Mouse (Mus musculus) hindbrain, embryonic 14.5 days (tissue): ENCODE measurements around the gene Lhx1. TPM values are rescaled to one million over a fixed set of nuclear protein-coding genes. Genes with fewer than 3 reads are reported as not detected.

Source experiments
- ATAC-seq: fragments of 200-750 bp; cut with Nextera tagmentation; 2 replicates; pipeline ENCODE4 v1.8.0; 2017; ENCODE audit warnings: moderate number of reproducible peaks, mild to moderate bottlenecking, moderate TSS enrichment, moderate library complexity; ENCODE audit not compliant: low FRiP score
- DNase-seq: peaks from one replicate; pipeline ENCODE4 v3.0.0-alpha.2; 2015; ENCODE audit warnings: low spot score
- H3K27ac ChIP-seq: fragments of 300-500 bp; sonication (generic); 2 replicates; pipeline ENCODE4 v1.5.1; 2014; ENCODE audit warnings: mild to moderate bottlenecking, moderate library complexity
- H3K27me3 ChIP-seq: fragments of 300-500 bp; sonication (generic); 2 replicates; pipeline ENCODE4 v1.6.1; 2014; ENCODE audit warnings: mild to moderate bottlenecking, low read length, mixed read lengths; ENCODE audit not compliant: control insufficient read depth, insufficient read depth
- H3K36me3 ChIP-seq: fragments of 300-500 bp; sonication (generic); replicated peaks from 2 replicates; pipeline ENCODE4 v1.6.1; 2014; ENCODE audit not compliant: control insufficient read depth, insufficient read depth
- H3K4me1 ChIP-seq: fragments of 300-500 bp; sonication (generic); replicated peaks from 2 replicates; pipeline ENCODE4 v1.6.1; 2014; ENCODE audit warnings: antibody characterized with exemption, low read length, mixed read lengths; ENCODE audit not compliant: control insufficient read depth, insufficient read depth
- H3K4me2 ChIP-seq: fragments of 300-500 bp; sonication (generic); replicated peaks from 2 replicates; pipeline ENCODE4 v1.6.1; 2014; ENCODE audit warnings: mild to moderate bottlenecking, moderate library complexity
- H3K4me3 ChIP-seq: fragments of 300-500 bp; sonication (generic); replicated peaks from 2 replicates; pipeline ENCODE4 v1.5.1; 2014; ENCODE audit warnings: mild to moderate bottlenecking, low read length
- H3K9ac ChIP-seq: fragments of 300-500 bp; sonication (generic); 2 replicates; pipeline ENCODE4 v1.6.1; 2014
- H3K9me3 ChIP-seq: fragments of 300-500 bp; sonication (generic); 2 replicates; pipeline ENCODE4 v1.6.1; 2016; ENCODE audit warnings: low read length; ENCODE audit not compliant: control insufficient read depth
- WGBS: fragments of 180-500 bp; shearing (Covaris S2); extraction: QIAGEN DNeasy Blood & Tissue Kit; methylation state at CpG from one replicate; pipeline ENCODE4 v1.1.7; 2014; 5-methylcytosine and 5-hydroxymethylcytosine counted together
- polyA plus RNA-seq: library from polyadenylated mRNA; unstranded; fragments of >200 nt; fragmentation: Nextera tagmentation; extraction: Ambion mirVana; gene quantifications from 2 replicates; pipeline ENCODE4 v1.2.1, GENCODE M21; 2014

The Lhx1 gene
- polyA plus RNA-seq, 1 experiment from 2014 or later: 43.2 TPM

- H3K27me3 ChIP-seq: peaks cover 56% of the 10 kb centered on the region
- H3K4me1 ChIP-seq: peaks cover 22% of the 10 kb centered on the region
- WGBS: 9% methylated on average over 14 of the region's 14 CpGs
- H3K4me3 ChIP-seq: peak overlapping the region; percentile 61
- H3K27ac ChIP-seq: peak overlapping the region; percentile 87
- ATAC-seq: 0 out of 2 replicates have a peak, but pooled peaks have one; percentile 21
- H3K36me3 ChIP-seq: peaks cover 6% of the 10 kb centered on the region; the same call in 1 of the 2 replicates
- peak; percentile 50 for DNase-seq
- no peaks in the 10 kb centered on the region for H3K9me3 ChIP-seq
- H3K4me2 ChIP-seq: peak overlapping the region; percentile 61
- peak overlapping the region; percentile 90 for H3K9ac ChIP-seq
Measured at GRCm38 (mm10) chr11:84529797-84530703, 4.7 kb upstream of the Lhx1 start.

- ATAC-seq (no peak), DNase-seq (no peak)
- Histone ChIP-seq H3K27ac (peak overlapping the region; percentile 87), H3K4me2 (peak overlapping the region; percentile 61), H3K27me3 (peaks cover 56% of the 10 kb centered on the region), H3K9ac (peak overlapping the region; percentile 90), H3K36me3 (no peaks in the 10 kb centered on the region), H3K9me3 (no peaks in the 10 kb centered on the region), H3K4me1 (peaks cover 26% of the 10 kb centered on the region), H3K4me3 (peak overlapping the region; percentile 61)
- 1% methylated on average over 24 of the region's 24 CpGs for WGBS
Measured at GRCm38 (mm10) chr11:84529143-84529755, 3.9 kb upstream of the Lhx1 start.

- no peaks in the 10 kb centered on the region for H3K9me3 ChIP-seq
- peak overlapping the region; percentile 87 for H3K27ac ChIP-seq
- no peaks in the 10 kb centered on the region for H3K36me3 ChIP-seq
- WGBS: 1% methylated on average over 29 of the region's 29 CpGs
- H3K4me1 ChIP-seq: peaks cover 10% of the 10 kb centered on the region; the same call in 1 of the 2 replicates
- peak overlapping the region; percentile 61 for H3K4me2 ChIP-seq
- peaks cover 49% of the 10 kb centered on the region for H3K27me3 ChIP-seq
- H3K9ac ChIP-seq: peak overlapping the region; percentile 90
- peak overlapping the region; percentile 61 for H3K4me3 ChIP-seq
- no peak for ATAC-seq
- DNase-seq: peak; percentile 27
Measured at GRCm38 (mm10) chr11:84526976-84527860, 1.9 kb upstream of the Lhx1 start.

- peaks cover 49% of the 10 kb centered on the region for H3K27me3 ChIP-seq
- H3K4me3 ChIP-seq: peak overlapping the region; percentile 61
- DNase-seq (peak; percentile 28), ATAC-seq (no peak)
- no peaks in the 10 kb centered on the region for H3K9me3 ChIP-seq
- peak overlapping the region; percentile 61 for H3K4me2 ChIP-seq
- peaks cover 10% of the 10 kb centered on the region; the same call in 1 of the 2 replicates for H3K4me1 ChIP-seq
- H3K9ac ChIP-seq: peak overlapping the region; percentile 90
- WGBS: under 1% methylated on average over 10 of the region's 10 CpGs
- peak overlapping the region; percentile 87 for H3K27ac ChIP-seq
- H3K36me3 ChIP-seq: peaks cover 4% of the 10 kb centered on the region
Measured at GRCm38 (mm10) chr11:84526451-84526850, 1.1 kb upstream of the Lhx1 start.

- peak; percentile 54 for DNase-seq
- ATAC-seq: no peak
Measured at GRCm38 (mm10) chr11:84524511-84525270, 644 bp downstream of the Lhx1 start.

GRCm38 (mm10) chr11:84523841-84524510 lies 1.4 kb downstream of the Lhx1 start:
- Histone ChIP-seq H3K9ac (peak overlapping the region; percentile 90), H3K27me3 (peaks cover 49% of the 10 kb centered on the region), H3K4me1 (peaks cover 4% of the 10 kb centered on the region; the same call in 1 of the 2 replicates), H3K4me2 (peak overlapping the region; percentile 61), H3K4me3 (peak overlapping the region; percentile 61), H3K36me3 (peaks cover 17% of the 10 kb centered on the region), H3K27ac (peak overlapping the region; percentile 87), H3K9me3 (no peaks in the 10 kb centered on the region)
- DNase-seq (peak; percentile 32), ATAC-seq (no peak)
- under 1% methylated on average over 35 of the region's 35 CpGs for WGBS

More at GRCm38 (mm10) chr11:84524511-84525270, 644 bp downstream of the Lhx1 start:
- Histone ChIP-seq H3K9ac (peak overlapping the region; percentile 90), H3K9me3 (no peaks in the 10 kb centered on the region), H3K36me3 (peaks cover 17% of the 10 kb centered on the region), H3K4me2 (peak overlapping the region; percentile 61), H3K27ac (peak overlapping the region; percentile 87), H3K27me3 (peaks cover 51% of the 10 kb centered on the region), H3K4me3 (peak overlapping the region; percentile 61), H3K4me1 (peaks cover 4% of the 10 kb centered on the region; the same call in 1 of the 2 replicates)
- WGBS: under 1% methylated on average over 41 of the region's 48 CpGs

GRCm38 (mm10) chr11:84523321-84523831 lies 2.0 kb downstream of the Lhx1 start:
- 0% methylated on average over 16 of the region's 16 CpGs for WGBS
- H3K27me3 ChIP-seq: peaks cover 53% of the 10 kb centered on the region

More at GRCm38 (mm10) chr11:84523321-84523831, 2.0 kb downstream of the Lhx1 start:
- Histone ChIP-seq H3K9me3 (no peaks in the 10 kb centered on the region), H3K36me3 (peaks cover 17% of the 10 kb centered on the region), H3K27ac (peak overlapping the region; percentile 87), H3K4me1 (peaks cover 4% of the 10 kb centered on the region; the same call in 1 of the 2 replicates), H3K4me3 (peak overlapping the region; percentile 61), H3K4me2 (peak overlapping the region; percentile 61), H3K9ac (peak overlapping the region; percentile 90)
- no peak for ATAC-seq
- DNase-seq: no peak
